Mouse (Mus musculus) G1E (cell line): ENCODE results near the gene Zfp36l2.

Source experiments
- CTCF ChIP-seq: IDR thresholded peaks from 2 replicates; pipeline ENCODE4 v1.5.1; 2012; ENCODE audit warnings: low read depth, low read length, inconsistent platforms, mixed read lengths
- GATA1 ChIP-seq: IDR thresholded peaks from 2 replicates; pipeline ENCODE4 v1.6.1; 2012; ENCODE audit warnings: borderline replicate concordance, low read length, inconsistent platforms, mixed read lengths
- GATA2 ChIP-seq: IDR thresholded peaks from 2 replicates; pipeline ENCODE4 v1.6.1; 2012; ENCODE audit warnings: low read depth, low read length, inconsistent platforms, borderline replicate concordance
- POLR2AphosphoS5 ChIP-seq: IDR thresholded peaks from 2 replicates; pipeline ENCODE4 v1.6.1; 2012; ENCODE audit warnings: low read depth, low read length, inconsistent platforms; ENCODE audit not compliant: insufficient replicate concordance
- TAL1 ChIP-seq: conservative IDR thresholded peaks from 2 replicates; pipeline ENCODE4 v1.6.1; 2012; ENCODE audit warnings: low read depth, low read length, inconsistent platforms, mixed read lengths

GRCm38 (mm10) chr17:84179026-84179972, 8.4 kb downstream of the Zfp36l2 start:
- TF ChIP-seq CTCF (no peak), GATA1 (no peak), TAL1 (no peak), POLR2AphosphoS5 (peak; percentile 90; the same call in 1 of the 2 replicates), GATA2 (no peak)
